Mouse (Mus musculus): Measurements from ENCODE around the gene Rhbdd1. TPM values are rescaled to one million over a fixed set of nuclear protein-coding genes. Genes with fewer than 3 reads are reported as not detected.

The Rhbdd1 gene
- polyA plus RNA-seq, 1 experiment from 2014 or later = 5.0 TPM

- Histone ChIP-seq H3K27me3 (no peaks in the 10 kb centered on the region), H3K36me3 (no peaks in the 10 kb centered on the region), H3K4me2 (replicated peaks) (peak overlapping the region; percentile 76), H3K9me3 (no peaks in the 10 kb centered on the region), H3K4me3 (peak overlapping the region; percentile 84), H3K9ac (replicated peaks) (peak overlapping the region; percentile 49), H3K4me1 (peaks cover 72% of the 10 kb centered on the region), H3K27ac (replicated peaks) (peak overlapping the region; percentile 65)
- 10% methylated on average over 15 of the region's 15 CpGs for WGBS
- no peak for ATAC-seq (replicated peaks)
Measured at GRCm38 (mm10) chr1:82286190-82287051, 29.8 kb upstream of the Rhbdd1 start.

- 58% methylated on average over 22 of the region's 22 CpGs for WGBS
- H3K9ac ChIP-seq (replicated peaks) = peak overlapping the region; percentile 49
- H3K4me2 ChIP-seq (replicated peaks) = peak overlapping the region; percentile 76
- peak overlapping the region; percentile 65 for H3K27ac ChIP-seq (replicated peaks)
- no peak for ATAC-seq (replicated peaks)
- H3K36me3 ChIP-seq = no peaks in the 10 kb centered on the region
- H3K9me3 ChIP-seq = no peaks in the 10 kb centered on the region
- peak overlapping the region; percentile 84 for H3K4me3 ChIP-seq
- peaks cover 71% of the 10 kb centered on the region for H3K4me1 ChIP-seq
- H3K27me3 ChIP-seq = no peaks in the 10 kb centered on the region
Measured at GRCm38 (mm10) chr1:82287052-82287775, 29.0 kb upstream of the Rhbdd1 start.

- H3K9me3 ChIP-seq = no peaks in the 10 kb centered on the region
- 88% methylated on average over 16 of the region's 16 CpGs for WGBS
- H3K4me1 ChIP-seq = peaks cover 71% of the 10 kb centered on the region
- H3K9ac ChIP-seq (replicated peaks) = peak overlapping the region; percentile 49
- H3K27ac ChIP-seq (replicated peaks) = no peak overlapping the region
- peak overlapping the region; percentile 76 for H3K4me2 ChIP-seq (replicated peaks)
- ATAC-seq (replicated peaks) = no peak
- no peaks in the 10 kb centered on the region for H3K36me3 ChIP-seq
- H3K4me3 ChIP-seq = peak overlapping the region; percentile 84
- no peaks in the 10 kb centered on the region for H3K27me3 ChIP-seq
Measured at GRCm38 (mm10) chr1:82287776-82288325, 28.4 kb upstream of the Rhbdd1 start.

- Histone ChIP-seq H3K27ac (replicated peaks) (no peak overlapping the region), H3K4me3 (peak overlapping the region; percentile 84), H3K9ac (replicated peaks) (no peak overlapping the region), H3K9me3 (no peaks in the 10 kb centered on the region), H3K27me3 (no peaks in the 10 kb centered on the region), H3K4me2 (replicated peaks) (peak overlapping the region; percentile 76), H3K4me1 (peaks cover 77% of the 10 kb centered on the region), H3K36me3 (no peaks in the 10 kb centered on the region)
- ATAC-seq (replicated peaks) = no peak
- 92% methylated on average over 18 of the region's 18 CpGs for WGBS
Measured at GRCm38 (mm10) chr1:82288421-82288990, 27.7 kb upstream of the Rhbdd1 start.

GRCm38 (mm10) chr1:82289116-82289989 lies 26.9 kb upstream of the Rhbdd1 start:
- ATAC-seq (replicated peaks) = no peak
- H3K4me3 ChIP-seq = peak overlapping the region; percentile 84

GRCm38 (mm10) chr1:82289990-82290681 lies 26.1 kb upstream of the Rhbdd1 start:
- peak overlapping the region; percentile 95 for H3K9ac ChIP-seq (replicated peaks)
- H3K4me2 ChIP-seq (replicated peaks) = peak overlapping the region; percentile 76
- ATAC-seq (replicated peaks) = peak; percentile 7
- under 1% methylated on average over 45 of the region's 45 CpGs for WGBS
- no peaks in the 10 kb centered on the region for H3K9me3 ChIP-seq
- peak overlapping the region; percentile 84 for H3K4me3 ChIP-seq
- H3K27ac ChIP-seq (replicated peaks) = peak overlapping the region; percentile 99
- H3K36me3 ChIP-seq = no peaks in the 10 kb centered on the region
- H3K27me3 ChIP-seq = no peaks in the 10 kb centered on the region
- peaks cover 68% of the 10 kb centered on the region for H3K4me1 ChIP-seq

More at GRCm38 (mm10) chr1:82289116-82289989, 26.9 kb upstream of the Rhbdd1 start:
- no peaks in the 10 kb centered on the region for H3K27me3 ChIP-seq
- no peaks in the 10 kb centered on the region for H3K9me3 ChIP-seq
- H3K4me1 ChIP-seq = peaks cover 75% of the 10 kb centered on the region
- H3K4me2 ChIP-seq (replicated peaks) = peak overlapping the region; percentile 76
- peak overlapping the region; percentile 95 for H3K9ac ChIP-seq (replicated peaks)
- H3K27ac ChIP-seq (replicated peaks) = peak overlapping the region; percentile 99
- 69% methylated on average over 35 of the region's 35 CpGs for WGBS
- H3K36me3 ChIP-seq = no peaks in the 10 kb centered on the region

- Histone ChIP-seq H3K9ac (replicated peaks) (peak overlapping the region; percentile 95), H3K27ac (replicated peaks) (peak overlapping the region; percentile 99), H3K4me2 (replicated peaks) (peak overlapping the region; percentile 76), H3K4me3 (peak overlapping the region; percentile 84), H3K4me1 (peaks cover 63% of the 10 kb centered on the region), H3K27me3 (no peaks in the 10 kb centered on the region), H3K9me3 (no peaks in the 10 kb centered on the region), H3K36me3 (no peaks in the 10 kb centered on the region)
- under 1% methylated on average over 31 of the region's 31 CpGs for WGBS
- ATAC-seq (replicated peaks) = peak; percentile 69
Measured at GRCm38 (mm10) chr1:82290723-82291150, 25.5 kb upstream of the Rhbdd1 start.

GRCm38 (mm10) chr1:82291151-82291797 lies 25.0 kb upstream of the Rhbdd1 start, which contains the start of gene Irs1:
TSS of gene Irs1 (minus strand) at chr1:82291416.
- no peaks in the 10 kb centered on the region for H3K9me3 ChIP-seq
- H3K36me3 ChIP-seq = no peaks in the 10 kb centered on the region
- H3K4me3 ChIP-seq = peak within 1 kb of the TSS; percentile 84
- WGBS = under 1% methylated on average over 60 of the region's 60 CpGs
- no peaks in the 10 kb centered on the region for H3K27me3 ChIP-seq
- ATAC-seq (replicated peaks) = peak; percentile 80
- peaks cover 59% of the 10 kb centered on the region for H3K4me1 ChIP-seq
- peak within 1 kb of the TSS; percentile 76 for H3K4me2 ChIP-seq (replicated peaks)
- peak within 1 kb of the TSS; percentile 95 for H3K9ac ChIP-seq (replicated peaks)
- peak within 1 kb of the TSS; percentile 99 for H3K27ac ChIP-seq (replicated peaks)

GRCm38 (mm10) chr1:82291930-82292712 lies 24.1 kb upstream of the Rhbdd1 start:
- H3K9ac ChIP-seq (replicated peaks) = peak overlapping the region; percentile 95
- no peak for ATAC-seq (replicated peaks)
- H3K4me3 ChIP-seq = peak overlapping the region; percentile 84
- H3K9me3 ChIP-seq = no peaks in the 10 kb centered on the region
- peak overlapping the region; percentile 76 for H3K4me2 ChIP-seq (replicated peaks)
- no peaks in the 10 kb centered on the region for H3K27me3 ChIP-seq
- H3K27ac ChIP-seq (replicated peaks) = peak overlapping the region; percentile 99
- peaks cover 51% of the 10 kb centered on the region for H3K4me1 ChIP-seq
- WGBS = under 1% methylated on average over 23 of the region's 23 CpGs
- H3K36me3 ChIP-seq = no peaks in the 10 kb centered on the region

- Histone ChIP-seq H3K9ac (replicated peaks) (peak overlapping the region; percentile 30), H3K27me3 (no peaks in the 10 kb centered on the region)
- under 1% methylated on average over 13 of the region's 13 CpGs for WGBS
Measured at GRCm38 (mm10) chr1:82292771-82293170, 23.5 kb upstream of the Rhbdd1 start.

More at GRCm38 (mm10) chr1:82292771-82293170, 23.5 kb upstream of the Rhbdd1 start:
- peaks cover 44% of the 10 kb centered on the region for H3K4me1 ChIP-seq
- peak overlapping the region; percentile 76 for H3K4me2 ChIP-seq (replicated peaks)
- no peaks in the 10 kb centered on the region for H3K36me3 ChIP-seq
- H3K27ac ChIP-seq (replicated peaks) = peak overlapping the region; percentile 71
- H3K9me3 ChIP-seq = no peaks in the 10 kb centered on the region
- peak overlapping the region; percentile 84 for H3K4me3 ChIP-seq
- peak; percentile 75 for ATAC-seq (replicated peaks)

Measured in forebrain, embryonic 15.5 days (tissue).